Mouse (Mus musculus) myocyte (in vitro differentiated cells): ENCODE measurements around the gene Sag.

Source experiments
- E2F4 ChIP-seq: IDR thresholded peaks from one replicate; pipeline ENCODE4 v1.6.1; 2011; ENCODE audit warnings: mild to moderate bottlenecking, control low read depth, moderate library complexity; ENCODE audit not compliant: insufficient read depth
- MAX ChIP-seq: IDR thresholded peaks from one replicate; pipeline ENCODE4 v1.6.1; 2011; ENCODE audit warnings: low read depth, mild to moderate bottlenecking, control low read depth
- POLR2A ChIP-seq: IDR thresholded peaks from one replicate; pipeline ENCODE4 v1.6.1; 2011; ENCODE audit warnings: low read depth, mild to moderate bottlenecking, control low read depth, moderate library complexity; ENCODE audit not compliant: insufficient read length
- POLR2AphosphoS2 ChIP-seq: IDR thresholded peaks from one replicate; pipeline ENCODE4 v1.6.1; 2011; ENCODE audit warnings: low read depth, control low read depth; ENCODE audit not compliant: insufficient read length
- REST ChIP-seq: IDR thresholded peaks from one replicate; pipeline ENCODE4 v1.6.1; 2011; ENCODE audit warnings: mild to moderate bottlenecking, control low read depth, moderate library complexity; ENCODE audit not compliant: insufficient read depth, insufficient read length
- SRF ChIP-seq: IDR thresholded peaks from one replicate; pipeline ENCODE4 v1.6.1; 2011; ENCODE audit warnings: low read depth; ENCODE audit not compliant: control insufficient read depth, insufficient read length
- TCF12 ChIP-seq: IDR thresholded peaks from one replicate; pipeline ENCODE4 v1.6.1; 2011; ENCODE audit warnings: mild to moderate bottlenecking, control low read depth; ENCODE audit not compliant: poor library complexity, insufficient read depth, severe bottlenecking
- TCF3 ChIP-seq: IDR thresholded peaks from one replicate; pipeline ENCODE4 v1.6.1; 2011; ENCODE audit warnings: low read depth, control low read depth; ENCODE audit not compliant: insufficient read length

- no peak for TF ChIP-seq TCF12
- no peak for TF ChIP-seq POLR2AphosphoS2
- no peak for TF ChIP-seq POLR2A
- TF ChIP-seq MAX, result no peak
- no peak for TF ChIP-seq TCF3
- TF ChIP-seq REST, result no peak
- TF ChIP-seq E2F4, result no peak
- TF ChIP-seq SRF, result no peak
These were observed 33.5 kb downstream of the Sag start for GRCm38 (mm10) chr1:87837018-87837417.
